Mouse (Mus musculus): ENCODE measurements around the gene Dst. TPM values are rescaled to one million over a fixed set of nuclear protein-coding genes. Genes with fewer than 3 reads are reported as not detected.

Dst gene
- total and polyA plus RNA-seq, 3 experiments: 0.08 to 0.60 TPM; not detected in 1

DNA sequence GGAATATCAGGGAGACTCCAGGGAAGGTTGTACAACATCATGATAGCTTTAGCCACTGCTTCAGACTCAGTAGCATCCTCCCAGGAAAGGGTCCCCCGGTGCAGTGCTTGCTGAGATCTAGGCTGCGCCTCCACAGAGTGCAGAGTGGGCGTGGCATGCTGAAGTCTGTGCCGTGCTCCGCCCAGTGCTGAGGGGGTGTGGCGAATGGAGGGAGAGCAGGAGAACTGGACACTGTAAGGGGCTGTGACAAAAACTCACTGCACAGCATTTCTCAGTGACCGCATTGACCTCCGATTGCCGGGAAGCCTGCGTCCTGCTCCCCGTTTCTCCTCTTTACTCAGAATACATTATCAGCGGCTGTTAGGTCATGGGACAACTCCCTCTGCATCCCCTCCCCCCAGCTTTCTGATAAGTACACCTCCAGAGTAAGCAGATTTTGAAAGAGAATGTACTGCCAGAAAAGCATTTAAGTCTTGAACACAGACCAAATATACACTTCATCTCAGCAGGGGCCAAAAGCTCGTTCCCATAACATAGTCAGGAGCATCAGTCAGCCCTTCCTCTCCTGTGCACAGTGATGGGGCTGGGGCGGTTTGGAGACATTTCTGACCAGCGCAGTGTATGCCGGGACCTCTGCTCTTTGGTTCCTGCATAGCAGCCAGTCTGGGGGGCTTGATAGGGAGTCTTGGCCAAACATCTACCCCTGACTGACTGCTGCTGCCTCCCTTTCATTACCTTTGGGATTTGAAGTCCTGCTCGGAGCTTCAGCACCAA, 37.1 kb downstream of the Dst start:
- no peak overlapping the region for H3K4me3 ChIP-seq (ENCODE audit: control insufficient read depth in 1 of 2, insufficient read depth in 1 of 2, low read depth in 2 of 2, low read length in 2 of 2)
- no peaks in the 10 kb centered on the region for H3K36me3 ChIP-seq (ENCODE audit: control insufficient read depth in 1 of 2, insufficient read depth in 2 of 2, low read length in 2 of 2)
- no peaks in the 10 kb centered on the region for H3K4me1 ChIP-seq (ENCODE audit: control insufficient read depth in 1 of 2, insufficient read depth in 2 of 2, low read length in 2 of 2)
- no peaks in the 10 kb centered on the region for H3K79me2 ChIP-seq (ENCODE audit: control insufficient read depth, insufficient read depth, low read length, poor library complexity)
- no peaks in the 10 kb centered on the region for H3K9me3 ChIP-seq (replicated peaks; ENCODE audit: insufficient read depth, low read length)
- no peak for TF ChIP-seq GABPA (IDR thresholded peaks at IDR 0.05; ENCODE audit: low read depth, low read length)
- no peak for TF ChIP-seq POLR2AphosphoS2 (IDR thresholded peaks at IDR 0.05; ENCODE audit: low read length)
- TF ChIP-seq MYB (IDR thresholded peaks at IDR 0.05; ENCODE audit: low read depth, low read length): no peak
- TF ChIP-seq CTCF (IDR thresholded peaks at IDR 0.05 in 2 of 3, conservative IDR thresholded peaks at IDR 0.05 in 1 of 3; ENCODE audit: control insufficient read depth in 1 of 3, insufficient read depth in 1 of 3, low read depth in 2 of 3, low read length in 3 of 3, poor library complexity in 1 of 3, severe bottlenecking in 1 of 3): no peak
- no peak for TF ChIP-seq TCF12 (IDR thresholded peaks at IDR 0.05; ENCODE audit: low read depth, low read length)
- no peak for TF ChIP-seq E2F4 (IDR thresholded peaks at IDR 0.05; ENCODE audit: borderline replicate concordance, low read depth, low read length)
- no peak for TF ChIP-seq GATA1 (IDR thresholded peaks at IDR 0.05; ENCODE audit: low read depth, low read length)
- no peak for TF ChIP-seq NELFE (IDR thresholded peaks at IDR 0.05; ENCODE audit: low read depth, low read length)
- TF ChIP-seq ZKSCAN1 (IDR thresholded peaks at IDR 0.05; ENCODE audit: low read depth, low read length): no peak
- TF ChIP-seq MYC (IDR thresholded peaks at IDR 0.05; ENCODE audit: low read depth, low read length): no peak
- no peak for TF ChIP-seq UBTF (IDR thresholded peaks at IDR 0.05; ENCODE audit: borderline replicate concordance, insufficient read depth, low read depth, low read length)
- TF ChIP-seq MAZ (IDR thresholded peaks at IDR 0.05; ENCODE audit: low read depth, low read length): no peak
- no peak for TF ChIP-seq MXI1 (IDR thresholded peaks at IDR 0.05; ENCODE audit: low read depth, low read length)
- no peak for TF ChIP-seq USF1 (IDR thresholded peaks at IDR 0.05; ENCODE audit: low read depth, low read length)
- TF ChIP-seq ELF1 (IDR thresholded peaks at IDR 0.05; ENCODE audit: low read depth, low read length): no peak
- TF ChIP-seq MAFK (IDR thresholded peaks at IDR 0.05; ENCODE audit: borderline replicate concordance, low read depth, low read length): no peak
- no peak for TF ChIP-seq RCOR1 (IDR thresholded peaks at IDR 0.05; ENCODE audit: low read depth, low read length)
- TF ChIP-seq KAT2A (conservative IDR thresholded peaks at IDR 0.05; ENCODE audit: low read depth, low read length): no peak
- TF ChIP-seq SMC3 (IDR thresholded peaks at IDR 0.05; ENCODE audit: low read depth, low read length): no peak
- no peak for DNase-seq (ENCODE audit: low read depth, low spot score)
- no peaks in the 10 kb centered on the region for H3K27me3 ChIP-seq (ENCODE audit: control insufficient read depth in 1 of 2, insufficient read depth in 2 of 2, low read length in 2 of 2)
- no peak overlapping the region for H3K9ac ChIP-seq (ENCODE audit: control insufficient read depth, low read depth, low read length, poor library complexity, severe bottlenecking)
- H3K27ac ChIP-seq (ENCODE audit: control insufficient read depth, low read depth, low read length): no peak overlapping the region

DNA sequence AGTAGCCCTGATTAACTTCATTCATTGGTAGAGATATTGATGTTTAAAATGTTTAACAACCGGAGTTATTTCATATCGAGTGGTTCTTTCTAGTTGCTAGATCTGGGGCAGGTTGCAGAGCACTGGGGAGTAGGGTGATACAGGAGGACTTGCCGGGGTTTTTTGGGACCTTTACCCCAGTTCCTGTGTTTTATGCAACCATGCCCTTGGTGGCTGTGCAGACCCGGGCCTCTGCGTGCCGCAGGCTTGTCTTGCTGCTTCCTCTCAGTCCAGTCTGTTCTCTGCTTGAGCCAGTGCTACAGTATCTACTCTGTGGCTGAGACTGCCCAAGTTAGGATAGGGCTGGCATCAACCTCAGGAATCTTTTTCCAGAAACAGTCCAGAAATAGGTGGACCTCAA, 37.7 kb downstream of the Dst start:
- no peak for TF ChIP-seq ETS1 (IDR thresholded peaks at IDR 0.05; ENCODE audit: low read depth, low read length)
- no peak for TF ChIP-seq USF1 (IDR thresholded peaks at IDR 0.05; ENCODE audit: low read depth, low read length)
- no peak for TF ChIP-seq CHD2 (IDR thresholded peaks at IDR 0.05; ENCODE audit: low read length)
- TF ChIP-seq TAL1 (IDR thresholded peaks at IDR 0.05; ENCODE audit: low read length): no peak
- no peak for TF ChIP-seq MYB (IDR thresholded peaks at IDR 0.05; ENCODE audit: low read depth, low read length)
- TF ChIP-seq NELFE (IDR thresholded peaks at IDR 0.05; ENCODE audit: low read depth, low read length): no peak
- no peak for TF ChIP-seq POLR2AphosphoS5 (IDR thresholded peaks at IDR 0.05; ENCODE audit: borderline replicate concordance, low read depth, low read length)
- TF ChIP-seq UBTF (IDR thresholded peaks at IDR 0.05; ENCODE audit: borderline replicate concordance, insufficient read depth, low read depth, low read length): no peak
- TF ChIP-seq HCFC1 (IDR thresholded peaks at IDR 0.05; ENCODE audit: low read depth, low read length): no peak
- no peak for TF ChIP-seq POLR2A (IDR thresholded peaks at IDR 0.05; ENCODE audit: control insufficient read depth in 1 of 2, insufficient read depth in 1 of 2, low read depth in 1 of 2, low read length in 2 of 2, poor library complexity in 1 of 2)
- no peak for TF ChIP-seq TBP (IDR thresholded peaks at IDR 0.05; ENCODE audit: low read depth, low read length)
- no peak for TF ChIP-seq MXI1 (IDR thresholded peaks at IDR 0.05; ENCODE audit: low read depth, low read length)
- no peak for TF ChIP-seq ZNF384 (IDR thresholded peaks at IDR 0.05; ENCODE audit: low read depth, low read length)
- TF ChIP-seq SMC3 (IDR thresholded peaks at IDR 0.05; ENCODE audit: low read depth, low read length): no peak
- no peak for TF ChIP-seq ELF1 (IDR thresholded peaks at IDR 0.05; ENCODE audit: low read depth, low read length)
- TF ChIP-seq CTCF (IDR thresholded peaks at IDR 0.05 in 2 of 3, conservative IDR thresholded peaks at IDR 0.05 in 1 of 3; ENCODE audit: control insufficient read depth in 1 of 3, insufficient read depth in 1 of 3, low read depth in 2 of 3, low read length in 3 of 3, poor library complexity in 1 of 3, severe bottlenecking in 1 of 3): no peak
- TF ChIP-seq MEF2A (IDR thresholded peaks at IDR 0.05; ENCODE audit: extremely low read depth, insufficient replicate concordance, low read depth, low read length, poor library complexity, severe bottlenecking): no peak
- TF ChIP-seq E2F4 (IDR thresholded peaks at IDR 0.05; ENCODE audit: borderline replicate concordance, low read depth, low read length): no peak
- Histone ChIP-seq H3K4me1 (ENCODE audit: control insufficient read depth in 1 of 2, insufficient read depth in 2 of 2, low read length in 2 of 2) (no peaks in the 10 kb centered on the region), H3K27ac (ENCODE audit: control insufficient read depth, low read depth, low read length) (no peak overlapping the region), H3K36me3 (ENCODE audit: control insufficient read depth in 1 of 2, insufficient read depth in 2 of 2, low read length in 2 of 2) (no peaks in the 10 kb centered on the region), H3K27me3 (ENCODE audit: control insufficient read depth in 1 of 2, insufficient read depth in 2 of 2, low read length in 2 of 2) (no peaks in the 10 kb centered on the region), H3K9ac (ENCODE audit: control insufficient read depth, low read depth, low read length, poor library complexity, severe bottlenecking) (no peak overlapping the region), H3K79me2 (ENCODE audit: control insufficient read depth, insufficient read depth, low read length, poor library complexity) (no peaks in the 10 kb centered on the region), H3K4me3 (ENCODE audit: control insufficient read depth in 1 of 2, insufficient read depth in 1 of 2, low read depth in 2 of 2, low read length in 2 of 2) (no peak overlapping the region), H3K9me3 (replicated peaks; ENCODE audit: insufficient read depth, low read length) (no peaks in the 10 kb centered on the region)
- no peak for DNase-seq (ENCODE audit: low read depth, low spot score)

All from MEL (cell line).